Mouse (Mus musculus) ES-E14 (cell line): ENCODE results near the gene Cyp26a1. TPM values are rescaled to one million over a fixed set of nuclear protein-coding genes. Genes with fewer than 3 reads are reported as not detected.
A peak's percentile ranks its signal among the peaks of the same experiment; 100 is the strongest.

Experiments
- DNase-seq: peaks from one replicate; pipeline ENCODE4 v3.0.0-alpha.2; 2013; ENCODE audit warnings: low read depth, low spot score
- H3K27ac ChIP-seq: 2 replicates; pipeline ENCODE4 v1.5.1; 2012; ENCODE audit warnings: low read depth, mild to moderate bottlenecking, low read length, moderate library complexity, mixed read lengths; ENCODE audit not compliant: poor library complexity, insufficient read depth, severe bottlenecking
- H3K36me3 ChIP-seq: 2 replicates; pipeline ENCODE4 v1.6.1; 2012; ENCODE audit warnings: mild to moderate bottlenecking, low read length, moderate library complexity, mixed read lengths; ENCODE audit not compliant: control insufficient read depth, poor library complexity, insufficient read depth, severe bottlenecking
- H3K4me1 ChIP-seq, 2 experiments: fragments of 150-350 bp in 1 of 2; sonication (generic) in 1 of 2; 2 replicates each; pipeline ENCODE4 v1.6.1; 2012; ENCODE audit warnings: low read length in 2 of 2, mild to moderate bottlenecking in 1 of 2, mixed read lengths in 1 of 2; ENCODE audit not compliant: control insufficient read depth in 2 of 2, insufficient read depth in 2 of 2, poor library complexity in 1 of 2
- H3K4me3 ChIP-seq, 2 experiments: fragments of 150-350 bp in 1 of 2; sonication (generic) in 1 of 2; 2 replicates each; pipeline ENCODE4 v1.5.1; 2012; ENCODE audit warnings: low read length in 2 of 2, low read depth in 1 of 2, mild to moderate bottlenecking in 1 of 2, mixed read lengths in 1 of 2; ENCODE audit not compliant: insufficient read depth in 1 of 2, poor library complexity in 1 of 2, severe bottlenecking in 1 of 2
- H3K9ac ChIP-seq: 2 replicates; pipeline ENCODE4 v1.6.1; 2012; ENCODE audit warnings: low read depth, mild to moderate bottlenecking, low read length, mixed read lengths; ENCODE audit not compliant: poor library complexity, insufficient read depth, severe bottlenecking
- H3K9me3 ChIP-seq: fragments of 150-350 bp; sonication (generic); 2 replicates; pipeline ENCODE4 v1.6.1; 2012; ENCODE audit warnings: low read depth, mild to moderate bottlenecking, low read length; ENCODE audit not compliant: control insufficient read depth, insufficient read depth
- CHD2 ChIP-seq: IDR thresholded peaks from 2 replicates; pipeline ENCODE4 v1.6.1; 2014; ENCODE audit warnings: mild to moderate bottlenecking, low read depth, low read length, inconsistent platforms
- HCFC1 ChIP-seq: IDR thresholded peaks from 2 replicates; pipeline ENCODE4 v1.6.1; 2012; ENCODE audit warnings: low read length, inconsistent platforms, borderline replicate concordance; ENCODE audit not compliant: insufficient read depth
- MAFK ChIP-seq: IDR thresholded peaks from 2 replicates; pipeline ENCODE4 v1.6.1; 2014; ENCODE audit warnings: mild to moderate bottlenecking, low read depth, low read length, inconsistent platforms; ENCODE audit not compliant: insufficient read depth
- ZC3H11A ChIP-seq: IDR thresholded peaks from 2 replicates; pipeline ENCODE4 v1.6.1; 2012; ENCODE audit warnings: low read depth, mild to moderate bottlenecking, inconsistent platforms, low read length, borderline replicate concordance
- ZNF384 ChIP-seq: IDR thresholded peaks from 2 replicates; pipeline ENCODE4 v1.6.1; 2012; ENCODE audit warnings: low read depth, low read length, inconsistent platforms
- in situ Hi-C, 2 experiments: fragments of 600-800 bp; cut with MboI; formaldehyde crosslinking; loops; one replicate each; pipeline ENCODE4 v1.15.1; 2025; ENCODE audit warnings: low sequenced_read_pairs in 2 of 2, inconsistent platforms in 1 of 2; ENCODE audit not compliant: unreplicated experiment in 2 of 2
- total RNA-seq: library from RNA; depleted of rRNA; stranded (reverse); fragments of 300-350 nt; gene quantifications from 2 replicates; pipeline ENCODE4 v1.2.3, GENCODE M21; 2012

Gene Cyp26a1
- total RNA-seq, 1 experiment = 5.7 TPM

DNA sequence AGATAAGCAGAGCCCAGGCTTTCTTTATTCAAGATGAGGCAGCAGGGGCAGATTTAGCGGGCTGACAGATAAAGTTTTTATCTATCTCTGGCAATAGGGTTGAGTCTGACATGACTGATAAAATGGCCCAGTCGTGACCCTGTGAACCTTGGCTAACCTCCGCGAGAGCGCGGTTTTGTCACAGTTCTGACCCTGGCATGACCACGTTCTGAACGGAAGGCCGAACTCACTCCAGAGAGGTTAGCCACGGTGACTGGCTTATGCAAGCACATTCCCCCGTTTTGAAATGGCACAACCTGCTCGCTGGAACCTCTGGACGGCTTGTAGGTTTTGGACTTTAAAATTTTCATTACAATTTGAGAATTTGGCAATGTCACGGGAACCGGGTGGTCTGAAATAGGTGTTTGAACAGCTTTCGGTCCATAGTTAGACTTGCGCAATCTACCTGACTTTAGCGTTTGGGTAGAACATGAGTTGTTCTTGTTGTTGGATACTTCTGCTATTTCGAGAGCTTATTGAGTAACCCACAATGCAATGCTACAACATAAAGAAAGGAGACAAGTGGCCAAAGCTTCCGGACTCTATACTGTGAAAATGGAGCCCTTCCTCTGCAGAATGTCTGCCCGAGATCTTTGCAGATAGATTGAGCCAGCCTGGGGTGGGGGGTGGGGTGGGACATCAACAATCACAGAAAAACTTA lies 4.9 kb downstream of the Cyp26a1 start:
- Histone ChIP-seq H3K9me3 (no peaks in the 10 kb centered on the region), H3K27ac (no peak overlapping the region), H3K9ac (no peak overlapping the region), H3K4me3 (no peak overlapping the region), H3K4me1 (peaks cover 0 to 3% of the 10 kb centered on the region in 2 experiments; a peak in 1 of 4 replicates), H3K36me3 (no peaks in the 10 kb centered on the region)
- in situ Hi-C loops = loop anchor here in 1 of 2 experiments (10.0 kb wide), 1 partner anchor 182 kb away; no protein-coding TSS in a partner anchor
- no peak for DNase-seq
- no peak for TF ChIP-seq ZNF384
- TF ChIP-seq ZC3H11A = no peak
- no peak for TF ChIP-seq MAFK
- no peak for TF ChIP-seq HCFC1
- TF ChIP-seq CHD2 = no peak

DNA sequence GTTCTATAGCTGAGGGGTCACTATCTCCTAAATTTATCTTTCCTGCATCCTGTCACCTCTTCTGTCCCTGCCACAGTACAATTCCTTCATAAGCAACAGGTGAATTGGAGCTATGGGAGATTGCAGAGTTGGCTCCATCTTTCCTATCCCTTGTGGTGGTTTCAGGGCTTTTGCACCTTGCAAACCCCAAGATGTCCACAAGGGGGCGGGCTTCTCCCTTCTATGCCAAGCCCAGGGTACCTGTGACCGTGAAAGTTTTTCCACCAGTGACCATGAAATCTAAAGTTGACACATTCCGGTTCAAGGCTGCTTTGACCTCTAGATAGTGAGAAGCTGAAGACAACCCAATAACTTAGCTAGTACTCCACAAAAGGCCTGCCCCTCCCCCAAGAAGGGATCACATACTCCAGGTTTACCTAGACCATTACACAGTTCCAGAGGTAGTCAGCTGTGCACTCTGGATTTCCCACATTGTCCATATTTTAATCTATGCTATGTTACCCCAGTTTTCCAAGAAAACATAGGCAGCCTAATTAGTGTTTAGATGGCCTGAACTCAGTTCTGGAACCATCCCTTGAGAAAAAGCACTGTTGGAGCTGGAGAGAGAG lies 6.4 kb downstream of the Cyp26a1 start:
- Histone ChIP-seq H3K27ac (no peak overlapping the region), H3K4me1 (no peaks in the 10 kb centered on the region), H3K36me3 (no peaks in the 10 kb centered on the region), H3K4me3 (no peak overlapping the region), H3K9me3 (no peaks in the 10 kb centered on the region), H3K9ac (no peak overlapping the region)
- DNase-seq = no peak
- peak; percentile 23; the same call in 1 of the 2 replicates for TF ChIP-seq CHD2
- peak; percentile 88 for TF ChIP-seq ZC3H11A
- TF ChIP-seq HCFC1 = no peak
- in situ Hi-C loops = loop anchor here in 1 of 2 experiments (10.0 kb wide), 1 partner anchor 181 kb away; no protein-coding TSS in a partner anchor

DNA sequence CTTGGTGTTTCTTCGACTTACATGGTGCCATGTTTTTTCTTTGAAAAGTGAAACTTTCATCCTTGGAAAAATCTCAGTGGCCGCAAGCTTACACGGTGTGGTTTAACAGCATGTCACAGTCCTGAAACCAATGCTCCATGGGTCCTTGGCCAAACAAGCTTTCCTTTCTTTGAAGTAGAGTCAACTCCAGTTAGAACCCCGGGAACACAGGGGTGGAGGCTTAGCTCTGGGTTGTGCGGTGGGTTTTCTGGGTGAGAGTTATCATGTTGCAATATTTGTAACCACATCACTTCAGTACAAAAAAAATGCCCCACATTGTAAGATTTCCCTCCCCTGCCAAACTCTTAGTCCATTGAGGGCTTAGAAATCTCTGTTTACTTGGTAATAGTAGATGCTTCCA lies 8.1 kb downstream of the Cyp26a1 start:
- no peak for TF ChIP-seq ZC3H11A
- no peak for TF ChIP-seq ZNF384
- TF ChIP-seq CHD2 = no peak
- no peak for TF ChIP-seq MAFK

DNA sequence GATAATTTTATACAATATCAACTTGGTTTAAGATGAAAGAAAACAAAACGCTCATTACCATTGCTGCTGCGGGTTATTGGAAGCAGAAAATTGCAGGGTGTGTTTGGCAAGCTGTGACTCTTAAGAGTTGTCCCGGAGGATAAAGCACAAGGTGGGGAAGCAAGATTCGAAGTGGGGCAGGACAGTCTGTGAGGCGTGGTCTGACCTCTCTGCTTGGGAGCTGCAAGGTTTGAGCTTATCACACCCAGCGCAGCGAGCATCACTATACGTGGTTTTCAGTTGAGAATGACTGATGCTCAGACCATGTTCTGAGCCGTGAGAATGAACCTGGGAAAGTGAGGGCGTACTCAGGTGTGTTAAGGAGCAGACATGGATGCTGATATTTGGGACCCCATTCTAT lies 17.1 kb downstream of the Cyp26a1 start:
- no peak for DNase-seq
- H3K36me3 ChIP-seq = no peaks in the 10 kb centered on the region
- H3K4me1 ChIP-seq = 0 out of 4 replicates have a peak, but pooled peaks cover 0 to 1% of the 10 kb centered on the region in 2 experiments
- H3K9me3 ChIP-seq = no peaks in the 10 kb centered on the region
- H3K27ac ChIP-seq = no peak overlapping the region
- H3K9ac ChIP-seq = no peak overlapping the region
- no peak overlapping the region for H3K4me3 ChIP-seq
- in situ Hi-C loops = no loop called here
- TF ChIP-seq CHD2 (no peak), HCFC1 (no peak), ZNF384 (no peak)

More for the DNA sequence above, 8.1 kb downstream of the Cyp26a1 start:
- no peak overlapping the region for H3K9ac ChIP-seq
- no peaks in the 10 kb centered on the region for H3K9me3 ChIP-seq
- in situ Hi-C loops = loop anchor here in 1 of 2 experiments (10.0 kb wide), 1 partner anchor 179 kb away; no protein-coding TSS in a partner anchor
- H3K36me3 ChIP-seq = no peaks in the 10 kb centered on the region
- DNase-seq = no peak
- H3K27ac ChIP-seq = no peak overlapping the region
- H3K4me1 ChIP-seq = no peaks in the 10 kb centered on the region
- no peak overlapping the region for H3K4me3 ChIP-seq
